Mouse (Mus musculus) neural tube, embryonic 12.5 days (tissue): ENCODE results near the gene Slfnl1. TPM values are rescaled to one million over a fixed set of nuclear protein-coding genes. Genes with fewer than 3 reads are reported as not detected.
A peak's percentile ranks its signal among the peaks of the same experiment; 100 is the strongest.

Source experiments
- ATAC-seq: fragments of 200-750 bp; cut with Nextera tagmentation; 2 replicates; pipeline ENCODE4 v1.8.0; 2017; ENCODE audit warnings: low read depth, mild to moderate bottlenecking, moderate TSS enrichment, moderate library complexity; ENCODE audit not compliant: low FRiP score
- H3K27ac ChIP-seq: fragments of 300-500 bp; sonication (generic); 2 replicates; pipeline ENCODE4 v1.5.1; 2016
- H3K27me3 ChIP-seq: fragments of 300-500 bp; sonication (generic); replicated peaks from 2 replicates; pipeline ENCODE4 v1.6.1; 2016; ENCODE audit warnings: mild to moderate bottlenecking
- H3K36me3 ChIP-seq: fragments of 300-500 bp; sonication (generic); 2 replicates; pipeline ENCODE4 v1.6.1; 2016; ENCODE audit warnings: mild to moderate bottlenecking
- H3K4me1 ChIP-seq: fragments of 300-500 bp; sonication (generic); 2 replicates; pipeline ENCODE4 v1.6.1; 2016
- H3K4me2 ChIP-seq: fragments of 300-500 bp; sonication (generic); replicated peaks from 2 replicates; pipeline ENCODE4 v1.6.1; 2016; ENCODE audit warnings: mild to moderate bottlenecking
- H3K4me3 ChIP-seq: fragments of 300-500 bp; sonication (generic); 2 replicates; pipeline ENCODE4 v1.5.1; 2016
- H3K9ac ChIP-seq: fragments of 300-500 bp; sonication (generic); 2 replicates; pipeline ENCODE4 v1.6.1; 2016; ENCODE audit warnings: mild to moderate bottlenecking
- H3K9me3 ChIP-seq: fragments of 300-500 bp; sonication (generic); 2 replicates; pipeline ENCODE4 v1.6.1; 2016; ENCODE audit warnings: mild to moderate bottlenecking
- WGBS: fragments of 180-500 bp; shearing (Covaris S2); methylation state at CpG from one replicate; pipeline ENCODE4 v1.1.7; 2016; 5-methylcytosine and 5-hydroxymethylcytosine counted together
- polyA plus RNA-seq: library from polyadenylated mRNA; unstranded; fragments of >200 nt; fragmentation: Nextera tagmentation; extraction: Ambion mirVana; gene quantifications from 2 replicates; pipeline ENCODE4 v1.2.1, GENCODE M21; 2016

Slfnl1 gene
- polyA plus RNA-seq, 1 experiment from 2014 or later = not detected

- H3K4me3 ChIP-seq = no peak overlapping the region
- no peak overlapping the region for H3K4me2 ChIP-seq
- 86% methylated on average over 1 of the region's 1 CpGs for WGBS
- ATAC-seq = no peak
- H3K9ac ChIP-seq = no peak overlapping the region
- H3K27ac ChIP-seq = no peak overlapping the region
- peaks cover 93% of the 10 kb centered on the region for H3K36me3 ChIP-seq
- no peaks in the 10 kb centered on the region for H3K9me3 ChIP-seq
- H3K4me1 ChIP-seq = no peaks in the 10 kb centered on the region
- H3K27me3 ChIP-seq = no peaks in the 10 kb centered on the region
These were observed 12.9 kb downstream of the Slfnl1 start for GRCm38 (mm10) chr4:120544896-120545295.

GRCm38 (mm10) chr4:120556592-120556991 is 24.6 kb downstream of the Slfnl1 start:
- ATAC-seq = no peak
- no peaks in the 10 kb centered on the region for H3K9me3 ChIP-seq
- WGBS = 97% methylated on average over 6 of the region's 6 CpGs
- H3K4me2 ChIP-seq = no peak overlapping the region
- no peak overlapping the region for H3K4me3 ChIP-seq
- no peak overlapping the region for H3K27ac ChIP-seq
- peaks cover 80% of the 10 kb centered on the region for H3K36me3 ChIP-seq
- H3K27me3 ChIP-seq = no peaks in the 10 kb centered on the region
- H3K9ac ChIP-seq = no peak overlapping the region
- no peaks in the 10 kb centered on the region for H3K4me1 ChIP-seq

- 89% methylated on average over 2 of the region's 2 CpGs for WGBS
- no peak for ATAC-seq
- Histone ChIP-seq H3K4me2 (no peak overlapping the region), H3K4me1 (peaks cover 20% of the 10 kb centered on the region), H3K27me3 (no peaks in the 10 kb centered on the region), H3K36me3 (peaks cover 42% of the 10 kb centered on the region), H3K27ac (no peak overlapping the region), H3K9me3 (no peaks in the 10 kb centered on the region), H3K4me3 (no peak overlapping the region), H3K9ac (no peak overlapping the region)
These were observed 33.7 kb downstream of the Slfnl1 start for GRCm38 (mm10) chr4:120565726-120566125.

GRCm38 (mm10) chr4:120568005-120568404 is 36.0 kb downstream of the Slfnl1 start:
- H3K4me2 ChIP-seq = peak overlapping the region; percentile 80
- WGBS = 57% methylated on average over 5 of the region's 5 CpGs
- H3K36me3 ChIP-seq = peaks cover 22% of the 10 kb centered on the region
- H3K4me1 ChIP-seq = peaks cover 23% of the 10 kb centered on the region
- no peak for ATAC-seq
- 0 out of 2 replicates have a peak overlapping the region, but pooled peaks have one; percentile 91 for H3K9ac ChIP-seq
- no peak overlapping the region for H3K4me3 ChIP-seq
- no peaks in the 10 kb centered on the region for H3K9me3 ChIP-seq
- no peaks in the 10 kb centered on the region for H3K27me3 ChIP-seq
- H3K27ac ChIP-seq = no peak overlapping the region

- peaks cover 12% of the 10 kb centered on the region for H3K36me3 ChIP-seq
- WGBS = 9% methylated on average over 4 of the region's 4 CpGs
- no peaks in the 10 kb centered on the region for H3K27me3 ChIP-seq
- peaks cover 23% of the 10 kb centered on the region for H3K4me1 ChIP-seq
- H3K4me2 ChIP-seq = peak overlapping the region; percentile 80
- no peaks in the 10 kb centered on the region for H3K9me3 ChIP-seq
- no peak for ATAC-seq
- H3K27ac ChIP-seq = no peak overlapping the region
- peak overlapping the region; percentile 91 for H3K9ac ChIP-seq
- H3K4me3 ChIP-seq = peak overlapping the region; percentile 73
These were observed 37.0 kb downstream of the Slfnl1 start for GRCm38 (mm10) chr4:120569025-120569424.

GRCm38 (mm10) chr4:120569486-120570437 is 37.7 kb downstream of the Slfnl1 start, which contains the start of gene Ctps:
TSS of gene Ctps (minus strand) at chr4:120570276.
- peak within 1 kb of the TSS; percentile 91 for H3K9ac ChIP-seq
- peak within 1 kb of the TSS; percentile 83 for H3K27ac ChIP-seq
- H3K4me1 ChIP-seq = peaks cover 23% of the 10 kb centered on the region
- H3K4me2 ChIP-seq = peak within 1 kb of the TSS; percentile 80
- peak within 1 kb of the TSS; percentile 73 for H3K4me3 ChIP-seq
- H3K27me3 ChIP-seq = no peaks in the 10 kb centered on the region
- WGBS = under 1% methylated on average over 97 of the region's 97 CpGs
- ATAC-seq = peak; percentile 98
- H3K36me3 ChIP-seq = peaks cover 5% of the 10 kb centered on the region; the same call in 1 of the 2 replicates
- H3K9me3 ChIP-seq = no peaks in the 10 kb centered on the region

GRCm38 (mm10) chr4:120570438-120571069 is 38.5 kb downstream of the Slfnl1 start:
- Histone ChIP-seq H3K27ac (peak overlapping the region; percentile 76), H3K27me3 (no peaks in the 10 kb centered on the region), H3K4me1 (peaks cover 23% of the 10 kb centered on the region), H3K4me2 (peak overlapping the region; percentile 80), H3K9ac (peak overlapping the region; percentile 91), H3K9me3 (no peaks in the 10 kb centered on the region), H3K4me3 (peak overlapping the region; percentile 73), H3K36me3 (no peaks in the 10 kb centered on the region; the same call in 1 of the 2 replicates)
- ATAC-seq = peak; percentile 77
- WGBS = under 1% methylated on average over 27 of the region's 27 CpGs

GRCm38 (mm10) chr4:120571070-120571464 is 39.0 kb downstream of the Slfnl1 start:
- WGBS = 68% methylated on average over 3 of the region's 3 CpGs
- Histone ChIP-seq H3K9me3 (no peaks in the 10 kb centered on the region), H3K27me3 (no peaks in the 10 kb centered on the region), H3K9ac (no peak overlapping the region), H3K27ac (no peak overlapping the region), H3K4me2 (peak overlapping the region; percentile 80), H3K36me3 (no peaks in the 10 kb centered on the region; the same call in 1 of the 2 replicates), H3K4me1 (peaks cover 23% of the 10 kb centered on the region), H3K4me3 (no peak overlapping the region)
- no peak for ATAC-seq

- ATAC-seq = no peak
- 79% methylated on average over 3 of the region's 3 CpGs for WGBS
These were observed 39.7 kb downstream of the Slfnl1 start for GRCm38 (mm10) chr4:120571691-120572090.

GRCm38 (mm10) chr4:120580894-120581293 is 48.9 kb downstream of the Slfnl1 start:
- H3K4me1 ChIP-seq = no peaks in the 10 kb centered on the region
- no peak overlapping the region for H3K9ac ChIP-seq
- H3K36me3 ChIP-seq = no peaks in the 10 kb centered on the region
- no peak overlapping the region for H3K4me2 ChIP-seq
- WGBS = 77% methylated on average over 5 of the region's 5 CpGs
- H3K4me3 ChIP-seq = no peak overlapping the region
- no peaks in the 10 kb centered on the region for H3K27me3 ChIP-seq
- ATAC-seq = no peak
- no peak overlapping the region for H3K27ac ChIP-seq
- no peaks in the 10 kb centered on the region for H3K9me3 ChIP-seq

More at GRCm38 (mm10) chr4:120571691-120572090, 39.7 kb downstream of the Slfnl1 start:
- Histone ChIP-seq H3K27me3 (no peaks in the 10 kb centered on the region), H3K9ac (no peak overlapping the region), H3K36me3 (no peaks in the 10 kb centered on the region), H3K4me2 (no peak overlapping the region), H3K4me3 (no peak overlapping the region), H3K4me1 (peaks cover 23% of the 10 kb centered on the region), H3K27ac (no peak overlapping the region), H3K9me3 (no peaks in the 10 kb centered on the region)

GRCm38 (mm10) chr4:120581711-120582110 is 49.7 kb downstream of the Slfnl1 start:
- Histone ChIP-seq H3K9me3 (no peaks in the 10 kb centered on the region), H3K4me1 (no peaks in the 10 kb centered on the region), H3K27ac (no peak overlapping the region), H3K4me3 (no peak overlapping the region), H3K36me3 (no peaks in the 10 kb centered on the region), H3K27me3 (no peaks in the 10 kb centered on the region), H3K9ac (no peak overlapping the region), H3K4me2 (no peak overlapping the region)
- ATAC-seq = no peak
- WGBS = 85% methylated on average over 9 of the region's 9 CpGs
